15 mouse cellular contexts compared by ENCODE assay signal in genomic region chr16:25041165-25041564, GRCm38 (mm10).
DNase-seq lines count a peak whose midpoint lies in the region; ATAC-seq and TF ChIP-seq lines count a peak whose summit lies in the region.
"Had no signal": no experiment of that assay in that cellular context is flagged by ENCODE, and none has a peak within 500 bp of the region (broad histone marks: within the 10 kb centered on the region; RNA-seq: fewer than 3 reads in every experiment).

No protein-coding gene starts in this region.

- TF ChIP-seq EP300 in heart, adult 2 months (IDR thresholded peaks at IDR 0.05; ENCODE audit: insufficient read depth, low read depth, low read length): no peak

- no peak for TF ChIP-seq CTCF in heart, adult 2 months (IDR thresholded peaks at IDR 0.05)
- TF ChIP-seq CTCF in C2C12 (IDR thresholded peaks at IDR 0.05; ENCODE audit: control insufficient read depth, insufficient read depth, insufficient read length): no peak

- no peak for ATAC-seq in heart, embryonic 16.5 days (replicated peaks; ENCODE audit: extremely low read depth, insufficient read depth, low FRiP score)
- ATAC-seq: inflammation-experienced regulatory T-cells, adult 6 months; liver, embryonic 12.5 days; midbrain, embryonic 16.5 days had no signal

- H3K36me3 ChIP-seq in heart, embryonic 16.5 days (ENCODE audit: control insufficient read depth, insufficient read depth): no peaks in the 10 kb centered on the region
- H3K36me3 ChIP-seq in heart, adult 2 months (ENCODE audit: control insufficient read depth, insufficient read depth, low read length): no peaks in the 10 kb centered on the region
- H3K36me3 ChIP-seq in C2C12 (ENCODE audit: control insufficient read depth, insufficient read depth): no peaks in the 10 kb centered on the region
- H3K36me3 ChIP-seq: forebrain, embryonic 10.5 days; liver, embryonic 12.5 days; neural tube, embryonic 12.5 days had no signal

- H3K79me2 ChIP-seq in heart, adult 2 months (replicated peaks; ENCODE audit: control insufficient read depth, insufficient read depth, low read length): no peaks in the 10 kb centered on the region
- no peaks in the 10 kb centered on the region for H3K79me2 ChIP-seq in C2C12 (ENCODE audit: control insufficient read depth, insufficient read depth)

- DNase-seq in heart, adult 2 months: no peak
- peak; percentile 47 for DNase-seq in R1 (ENCODE audit: low read depth, low spot score)
- DNase-seq in lung, postnatal 36 days: peak; percentile 57
- DNase-seq in spleen, postnatal 36 days (ENCODE audit: low spot score in 2 of 2): no peak
- DNase-seq in embryo, embryonic 9.5 days (ENCODE audit: extremely low spot score): no peak
- DNase-seq: cerebellum, adult 2 months; heart, postnatal 14 days; thymus, adult 2 months had no signal

- H3K27ac ChIP-seq in heart, embryonic 16.5 days (ENCODE audit: low read length): peak overlapping the region; percentile 71; the same call in 1 of the 2 replicates
- H3K27ac ChIP-seq in heart, adult 2 months: no peak overlapping the region
- H3K27ac ChIP-seq: forebrain, embryonic 10.5 days; liver, embryonic 12.5 days; neural tube, embryonic 12.5 days had no signal

- H3K4me3 ChIP-seq in heart, embryonic 16.5 days (ENCODE audit: low read length): no peak overlapping the region
- H3K4me3 ChIP-seq in heart, adult 2 months: no peak overlapping the region
- no peak overlapping the region for H3K4me3 ChIP-seq in C2C12 (ENCODE audit: insufficient read depth, poor library complexity, severe bottlenecking)
- H3K4me3 ChIP-seq: forebrain, embryonic 10.5 days; liver, embryonic 12.5 days; neural tube, embryonic 12.5 days had no signal

- no peaks in the 10 kb centered on the region for H3K79me3 ChIP-seq in C2C12 (ENCODE audit: low read depth)

- intact Hi-C loops in heart, adult 2 months (cut with DNase I): no loop called here

- no peak for TF ChIP-seq POLR2A in heart, adult 2 months (IDR thresholded peaks at IDR 0.05; ENCODE audit: insufficient read depth, low read depth, low read length)

- H3K9ac ChIP-seq in heart, embryonic 16.5 days (ENCODE audit: low read length): no peak overlapping the region
- no peak overlapping the region for H3K9ac ChIP-seq in heart, adult 2 months (ENCODE audit: low read depth, low read length)
- H3K9ac ChIP-seq: liver, embryonic 12.5 days; neural tube, embryonic 12.5 days had no signal

- no peaks in the 10 kb centered on the region; the same call in 1 of the 2 replicates for H3K27me3 ChIP-seq in heart, embryonic 16.5 days (ENCODE audit: control insufficient read depth, insufficient read depth, low read length)
- no peaks in the 10 kb centered on the region for H3K27me3 ChIP-seq in heart, adult 2 months (ENCODE audit: control insufficient read depth, insufficient read depth, low read length)
- no peaks in the 10 kb centered on the region for H3K27me3 ChIP-seq in C2C12 (ENCODE audit: control insufficient read depth, insufficient read depth, insufficient read length)
- H3K27me3 ChIP-seq: neural tube, embryonic 12.5 days had no signal

- WGBS in heart, embryonic 16.5 days: 88% methylated on average over 8 of the region's 8 CpGs
- WGBS in heart, adult 2 months: 88% methylated on average over 8 of the region's 8 CpGs

- no peak overlapping the region for H3ac ChIP-seq in C2C12 (ENCODE audit: control insufficient read depth, insufficient read length, low read depth)

- no peak overlapping the region for H3K4me2 ChIP-seq in heart, embryonic 16.5 days (ENCODE audit: low read depth, low read length)
- H3K4me2 ChIP-seq: liver, embryonic 12.5 days; neural tube, embryonic 12.5 days had no signal

- peaks cover 39% of the 10 kb centered on the region for H3K4me1 ChIP-seq in heart, embryonic 16.5 days (ENCODE audit: control insufficient read depth, insufficient read depth, low read length)
- peaks cover 4% of the 10 kb centered on the region for H3K4me1 ChIP-seq in heart, adult 2 months (ENCODE audit: control insufficient read depth, insufficient read depth, low read length)
- H3K4me1 ChIP-seq: liver, embryonic 12.5 days; neural tube, embryonic 12.5 days had no signal

- H3K9me3 ChIP-seq in heart, embryonic 16.5 days (replicated peaks; ENCODE audit: control insufficient read depth, low read length): no peaks in the 10 kb centered on the region
- H3K9me3 ChIP-seq: forebrain, embryonic 10.5 days; liver, embryonic 12.5 days; neural tube, embryonic 12.5 days had no signal

TF ChIP-seq in C2C12, 6 proteins besides CTCF, POLR2A, EP300 and RAD21:
- TF ChIP-seq MYOD1 (IDR thresholded peaks at IDR 0.05; ENCODE audit: control insufficient read depth, insufficient read length, low read depth): no peak
- TF ChIP-seq CEBPB (IDR thresholded peaks at IDR 0.05; ENCODE audit: low read depth): peak; percentile 11
- no peak for TF ChIP-seq FOSL1 (IDR thresholded peaks at IDR 0.05; ENCODE audit: insufficient read depth, low read length, poor library complexity, severe bottlenecking)
- no peak for TF ChIP-seq MAX (IDR thresholded peaks at IDR 0.05)

Comparison
In these comparisons a context has a peak if more than half of its experiments do, and no peak if none do; other contexts are left out.
1. DNase-seq: peak in R1 (single experiment) and lung, postnatal 36 days (single experiment); none in heart, adult 2 months (0 of 2), spleen, postnatal 36 days (0 of 2) and embryo, embryonic 9.5 days (single experiment).